Mouse (Mus musculus) heart, embryonic 10.5 days (tissue): ENCODE results near the gene Inf2. TPM values are rescaled to one million over a fixed set of nuclear protein-coding genes. Genes with fewer than 3 reads are reported as not detected.

ENCODE experiments used
- DNase-seq: peaks from one replicate; pipeline ENCODE4 v3.0.0-alpha.2; 2017; ENCODE audit warnings: low spot score
- H3K27ac ChIP-seq: fragments of 300-500 bp; sonication (generic); 2 replicates; pipeline ENCODE4 v1.5.1; 2016; ENCODE audit warnings: mild to moderate bottlenecking
- H3K27me3 ChIP-seq: fragments of 300-500 bp; sonication (generic); 2 replicates; pipeline ENCODE4 v1.6.1; 2016; ENCODE audit warnings: mild to moderate bottlenecking; ENCODE audit not compliant: poor library complexity, insufficient read depth, severe bottlenecking
- H3K36me3 ChIP-seq: fragments of 300-500 bp; sonication (generic); 2 replicates; pipeline ENCODE4 v1.6.1; 2016; ENCODE audit warnings: mild to moderate bottlenecking, moderate library complexity
- H3K4me1 ChIP-seq: fragments of 300-500 bp; sonication (generic); 2 replicates; pipeline ENCODE4 v1.6.1; 2016; ENCODE audit warnings: mild to moderate bottlenecking
- H3K4me3 ChIP-seq: fragments of 300-500 bp; sonication (generic); 2 replicates; pipeline ENCODE4 v1.5.1; 2016; ENCODE audit warnings: mild to moderate bottlenecking, moderate library complexity
- H3K9me3 ChIP-seq: fragments of 300-500 bp; sonication (generic); 2 replicates; pipeline ENCODE4 v1.6.1; 2016; ENCODE audit warnings: mild to moderate bottlenecking, moderate library complexity
- WGBS: fragments of 180-500 bp; shearing (Covaris S2); methylation state at CpG from one replicate; pipeline ENCODE4 v1.1.7; 2016; 5-methylcytosine and 5-hydroxymethylcytosine counted together
- polyA plus RNA-seq: library from polyadenylated mRNA; unstranded; fragments of >200 nt; fragmentation: Nextera tagmentation; extraction: Ambion mirVana; gene quantifications from 2 replicates; pipeline ENCODE4 v1.2.1, GENCODE M21; 2016

Gene Inf2
- polyA plus RNA-seq, 1 experiment from 2014 or later: 5.6 TPM

DNA sequence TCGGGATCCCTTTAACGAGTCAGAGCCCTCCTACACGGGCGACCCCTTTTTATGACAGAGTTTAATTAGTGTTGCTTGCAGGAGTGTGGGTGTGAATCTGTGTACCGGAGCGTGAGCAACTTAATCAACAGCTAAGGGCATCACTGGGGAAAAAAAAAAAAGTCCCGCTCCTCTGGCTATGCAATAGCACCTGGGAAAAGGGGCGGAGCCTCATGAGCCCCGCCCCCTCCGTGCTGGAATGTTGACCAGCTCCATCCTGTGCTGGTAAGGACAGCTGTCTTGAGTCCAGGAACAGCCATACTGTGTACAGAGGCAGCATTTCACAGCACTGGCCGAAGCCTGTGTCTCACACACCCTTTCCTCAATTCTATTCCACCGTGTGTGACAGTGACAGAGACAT, 33.7 kb upstream of the Inf2 start:
- no peak overlapping the region for H3K27ac ChIP-seq
- no peaks in the 10 kb centered on the region for H3K36me3 ChIP-seq
- DNase-seq: no peak
- H3K27me3 ChIP-seq: peaks cover 29% of the 10 kb centered on the region; the same call in 1 of the 2 replicates
- 44% methylated on average over 12 of the region's 12 CpGs for WGBS
- H3K4me3 ChIP-seq: no peak overlapping the region
- peaks cover 23% of the 10 kb centered on the region for H3K4me1 ChIP-seq
- H3K9me3 ChIP-seq: no peaks in the 10 kb centered on the region

- 0 out of 2 replicates have a peak overlapping the region, but pooled peaks have one; percentile 22 for H3K27ac ChIP-seq
- peaks cover 29% of the 10 kb centered on the region; the same call in 1 of the 2 replicates for H3K27me3 ChIP-seq
- no peak for DNase-seq
- H3K4me1 ChIP-seq: peaks cover 30% of the 10 kb centered on the region
- 64% methylated on average over 9 of the region's 9 CpGs for WGBS
- H3K9me3 ChIP-seq: no peaks in the 10 kb centered on the region
- H3K36me3 ChIP-seq: no peaks in the 10 kb centered on the region
- H3K4me3 ChIP-seq: no peak overlapping the region
Measured at GRCm38 (mm10) chr12:112556531-112557060, 32.0 kb upstream of the Inf2 start.

DNA sequence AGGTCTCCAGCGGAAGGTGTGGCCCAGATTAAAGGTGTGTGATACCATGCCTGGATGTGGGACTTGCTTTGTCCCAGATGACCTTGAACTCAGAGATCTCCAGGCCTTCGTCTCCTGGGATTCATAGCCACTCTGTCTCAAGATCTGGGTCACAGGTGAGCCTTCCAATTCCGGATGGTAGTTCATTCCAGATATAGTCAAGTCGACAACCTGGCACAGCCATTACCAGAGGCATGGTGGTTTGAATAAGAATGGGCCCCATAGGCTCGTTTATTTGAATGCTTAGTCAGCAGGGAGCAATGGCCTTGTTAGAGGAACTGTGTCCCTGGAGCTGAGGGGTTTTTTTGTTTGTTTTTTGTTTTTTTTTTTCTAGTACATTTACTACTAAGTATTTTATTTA, 31.4 kb upstream of the Inf2 start:
- no peak overlapping the region for H3K4me3 ChIP-seq
- no peak for DNase-seq
- H3K36me3 ChIP-seq: no peaks in the 10 kb centered on the region
- 83% methylated on average over 5 of the region's 5 CpGs for WGBS
- H3K9me3 ChIP-seq: no peaks in the 10 kb centered on the region
- peaks cover 29% of the 10 kb centered on the region; the same call in 1 of the 2 replicates for H3K27me3 ChIP-seq
- H3K4me1 ChIP-seq: peaks cover 24% of the 10 kb centered on the region
- H3K27ac ChIP-seq: no peak overlapping the region

- Histone ChIP-seq H3K9me3 (no peaks in the 10 kb centered on the region), H3K36me3 (no peaks in the 10 kb centered on the region), H3K27ac (peak overlapping the region; percentile 44; the same call in 1 of the 2 replicates), H3K4me3 (no peak overlapping the region), H3K4me1 (peaks cover 16% of the 10 kb centered on the region), H3K27me3 (peaks cover 16% of the 10 kb centered on the region; the same call in 1 of the 2 replicates)
- 44% methylated on average over 3 of the region's 3 CpGs for WGBS
- DNase-seq: no peak
Measured at GRCm38 (mm10) chr12:112559231-112559630, 29.4 kb upstream of the Inf2 start.

DNA sequence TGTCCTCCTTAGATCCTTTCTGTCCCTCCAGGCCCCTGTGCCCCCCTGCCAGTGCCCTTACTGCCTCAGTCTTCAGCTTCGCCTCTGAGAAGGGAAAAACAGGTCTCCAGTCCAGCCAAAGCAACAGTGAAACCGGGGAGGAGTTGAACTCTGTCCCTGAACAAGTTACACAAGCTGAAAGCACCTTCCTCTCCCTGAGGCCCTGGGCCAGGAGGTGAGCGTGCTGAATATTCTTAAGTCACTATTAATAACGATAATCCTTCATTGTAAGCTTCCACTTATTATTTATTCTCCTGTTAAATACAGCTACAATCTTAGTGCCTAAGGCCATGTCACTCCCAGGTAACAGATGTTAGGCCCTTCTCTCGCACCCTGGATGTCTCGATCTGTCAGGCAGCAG, 28.9 kb upstream of the Inf2 start:
- no peak for DNase-seq
- Histone ChIP-seq H3K36me3 (no peaks in the 10 kb centered on the region), H3K4me3 (no peak overlapping the region), H3K9me3 (no peaks in the 10 kb centered on the region), H3K27ac (peak overlapping the region; percentile 53; the same call in 1 of the 2 replicates), H3K27me3 (peaks cover 16% of the 10 kb centered on the region; the same call in 1 of the 2 replicates), H3K4me1 (peaks cover 16% of the 10 kb centered on the region)
- 60% methylated on average over 6 of the region's 6 CpGs for WGBS

GRCm38 (mm10) chr12:112560176-112560797, 28.3 kb upstream of the Inf2 start:
- DNase-seq: no peak
- 41% methylated on average over 5 of the region's 5 CpGs for WGBS

DNA sequence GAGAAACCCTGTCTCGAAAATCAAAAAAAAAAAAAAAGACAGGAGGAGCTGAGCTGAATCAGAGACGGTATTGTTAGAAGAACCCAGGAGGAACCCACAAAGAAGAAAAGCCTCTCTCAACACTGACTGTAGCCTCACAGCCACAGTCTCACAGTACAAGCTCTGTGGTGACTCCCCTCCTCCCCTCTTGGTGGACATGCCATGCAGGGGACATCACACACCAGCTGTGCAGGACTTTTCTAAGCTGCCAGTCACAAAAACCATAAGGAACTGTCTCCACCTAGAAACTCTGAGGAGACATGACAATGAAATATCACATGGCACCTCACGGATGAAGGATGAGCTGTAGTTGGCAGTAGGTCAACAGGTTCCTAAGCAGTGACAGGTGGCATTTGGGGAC, 27.4 kb upstream of the Inf2 start:
- H3K4me1 ChIP-seq: peaks cover 16% of the 10 kb centered on the region
- no peaks in the 10 kb centered on the region for H3K36me3 ChIP-seq
- no peak overlapping the region for H3K4me3 ChIP-seq
- no peak for DNase-seq
- no peaks in the 10 kb centered on the region for H3K9me3 ChIP-seq
- no peak overlapping the region for H3K27ac ChIP-seq
- H3K27me3 ChIP-seq: peaks cover 9% of the 10 kb centered on the region; the same call in 1 of the 2 replicates
- 75% methylated on average over 3 of the region's 3 CpGs for WGBS

More at GRCm38 (mm10) chr12:112560176-112560797, 28.3 kb upstream of the Inf2 start:
- Histone ChIP-seq H3K27ac (peak overlapping the region; percentile 53), H3K4me3 (no peak overlapping the region), H3K9me3 (no peaks in the 10 kb centered on the region), H3K36me3 (no peaks in the 10 kb centered on the region), H3K4me1 (peaks cover 16% of the 10 kb centered on the region), H3K27me3 (peaks cover 16% of the 10 kb centered on the region; the same call in 1 of the 2 replicates)

DNA sequence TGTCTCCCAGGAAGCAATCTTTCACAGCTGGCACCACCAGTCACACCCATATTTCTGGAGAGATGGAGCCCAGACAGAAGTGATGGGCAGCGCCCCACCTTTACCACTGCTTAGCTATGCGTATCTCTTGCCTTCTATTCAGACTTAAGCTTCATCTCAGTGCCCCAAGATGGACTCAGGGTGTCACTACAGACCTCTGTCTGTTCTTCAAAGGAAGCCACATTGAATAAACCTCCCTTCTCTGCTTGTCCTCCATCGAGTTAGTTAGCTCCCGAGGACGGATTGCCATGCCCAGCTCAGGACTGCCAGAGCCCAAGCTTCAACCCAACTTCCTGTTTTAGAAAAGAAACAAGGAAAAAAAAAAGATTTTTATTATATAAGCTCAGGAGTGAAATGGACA, 26.1 kb upstream of the Inf2 start:
- no peak overlapping the region for H3K4me3 ChIP-seq
- H3K27me3 ChIP-seq: peaks cover 12% of the 10 kb centered on the region; the same call in 1 of the 2 replicates
- no peak for DNase-seq
- H3K36me3 ChIP-seq: no peaks in the 10 kb centered on the region
- 65% methylated on average over 5 of the region's 5 CpGs for WGBS
- no peak overlapping the region for H3K27ac ChIP-seq
- H3K9me3 ChIP-seq: no peaks in the 10 kb centered on the region
- peaks cover 16% of the 10 kb centered on the region for H3K4me1 ChIP-seq

DNA sequence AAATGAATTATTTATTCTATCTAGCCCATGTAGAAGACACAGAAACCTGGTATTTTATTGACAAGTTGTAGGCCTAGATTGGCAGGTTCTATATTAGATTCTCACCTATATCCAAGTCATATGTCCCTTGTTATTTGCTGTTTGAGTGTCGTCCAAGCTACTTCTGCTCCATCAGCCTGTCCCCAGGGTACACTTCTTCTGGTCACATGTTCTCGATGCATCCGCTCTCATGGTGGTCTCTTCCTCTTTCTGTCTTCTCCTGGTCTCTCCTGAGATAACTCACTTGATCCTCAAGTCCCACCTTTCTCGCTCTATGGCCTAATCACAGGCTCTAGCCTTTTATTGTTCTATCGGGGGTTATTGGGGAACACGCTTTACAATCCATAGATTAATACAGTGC, 25.6 kb upstream of the Inf2 start:
- no peak overlapping the region for H3K27ac ChIP-seq
- no peaks in the 10 kb centered on the region for H3K9me3 ChIP-seq
- H3K27me3 ChIP-seq: peaks cover 12% of the 10 kb centered on the region; the same call in 1 of the 2 replicates
- H3K36me3 ChIP-seq: no peaks in the 10 kb centered on the region
- DNase-seq: no peak
- peaks cover 16% of the 10 kb centered on the region for H3K4me1 ChIP-seq
- H3K4me3 ChIP-seq: no peak overlapping the region
- 84% methylated on average over 6 of the region's 6 CpGs for WGBS

GRCm38 (mm10) chr12:112570160-112570559, 18.4 kb upstream of the Inf2 start:
- Histone ChIP-seq H3K4me3 (no peak overlapping the region), H3K27me3 (peaks cover 4% of the 10 kb centered on the region; the same call in 1 of the 2 replicates), H3K9me3 (no peaks in the 10 kb centered on the region), H3K4me1 (no peaks in the 10 kb centered on the region), H3K27ac (no peak overlapping the region), H3K36me3 (no peaks in the 10 kb centered on the region)
- 82% methylated on average over 8 of the region's 8 CpGs for WGBS
- DNase-seq: no peak

GRCm38 (mm10) chr12:112571064-112571463, 17.5 kb upstream of the Inf2 start:
- no peaks in the 10 kb centered on the region for H3K36me3 ChIP-seq
- H3K9me3 ChIP-seq: no peaks in the 10 kb centered on the region
- H3K27ac ChIP-seq: no peak overlapping the region
- peaks cover 4% of the 10 kb centered on the region; the same call in 1 of the 2 replicates for H3K27me3 ChIP-seq
- H3K4me1 ChIP-seq: peaks cover 7% of the 10 kb centered on the region
- no peak for DNase-seq
- no peak overlapping the region for H3K4me3 ChIP-seq
- WGBS: 64% methylated on average over 6 of the region's 6 CpGs

DNA sequence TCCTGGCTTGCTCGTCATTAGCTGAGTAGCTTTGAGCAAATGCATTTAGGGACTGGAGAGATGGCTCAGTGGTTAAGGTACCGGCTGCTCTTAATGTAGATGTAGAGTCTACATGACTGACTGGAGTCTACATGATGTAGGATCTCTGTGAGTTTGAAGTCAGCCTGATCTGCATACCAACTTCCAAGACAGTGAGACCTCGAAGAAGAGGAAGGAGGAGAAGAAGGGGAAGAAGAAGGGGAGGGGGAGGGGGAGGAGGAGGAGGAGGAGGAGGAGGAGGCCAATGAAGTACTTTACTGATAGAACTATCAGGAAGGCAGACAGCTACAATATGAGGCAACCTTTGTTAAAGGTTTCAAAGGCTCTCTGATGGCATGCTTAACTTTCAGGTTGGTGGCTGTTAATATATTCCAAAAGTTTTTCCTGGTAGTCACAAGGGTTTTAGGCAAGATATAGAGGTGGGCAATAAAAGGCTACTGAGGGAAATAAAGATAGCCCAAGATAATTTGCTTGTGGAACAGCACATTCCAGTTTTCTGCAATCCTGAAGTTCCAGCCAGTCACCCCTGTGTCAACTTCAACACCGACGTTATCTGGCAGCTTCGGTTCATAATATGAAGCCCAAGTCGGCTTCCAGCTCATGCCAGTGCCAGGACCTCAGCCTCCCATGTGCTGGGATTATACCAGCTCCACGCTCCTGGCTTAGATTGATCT, 13.2 kb upstream of the Inf2 start:
- Histone ChIP-seq H3K36me3 (no peaks in the 10 kb centered on the region), H3K9me3 (no peaks in the 10 kb centered on the region), H3K27me3 (no peaks in the 10 kb centered on the region), H3K27ac (peak overlapping the region; percentile 85), H3K4me1 (peaks cover 50% of the 10 kb centered on the region), H3K4me3 (no peak overlapping the region)
- DNase-seq: no peak
- WGBS: 56% methylated on average over 8 of the region's 8 CpGs

GRCm38 (mm10) chr12:112576341-112576740, 12.2 kb upstream of the Inf2 start:
- no peaks in the 10 kb centered on the region for H3K36me3 ChIP-seq
- peak overlapping the region; percentile 39 for H3K4me3 ChIP-seq
- peak overlapping the region; percentile 85 for H3K27ac ChIP-seq
- H3K27me3 ChIP-seq: no peaks in the 10 kb centered on the region
- H3K4me1 ChIP-seq: peaks cover 50% of the 10 kb centered on the region
- 9% methylated on average over 6 of the region's 6 CpGs for WGBS
- no peaks in the 10 kb centered on the region for H3K9me3 ChIP-seq
- DNase-seq: no peak
